Mouse (Mus musculus) hindbrain, embryonic 14.5 days (tissue): ENCODE measurements at regions not wholly inside any gene's neighbourhood (a gene's known extent, or its start where the extent isn't known, plus 50 kb on each side); places are given as distances from the start of the nearest gene placed in this dataset.
A peak's percentile ranks its signal among the peaks of the same experiment; 100 is the strongest.

ENCODE experiments used
- ATAC-seq: fragments of 200-750 bp; cut with Nextera tagmentation; 2 replicates; pipeline ENCODE4 v1.8.0; 2017; ENCODE audit warnings: moderate number of reproducible peaks, mild to moderate bottlenecking, moderate TSS enrichment, moderate library complexity; ENCODE audit not compliant: low FRiP score
- DNase-seq: peaks from one replicate; pipeline ENCODE4 v3.0.0-alpha.2; 2015; ENCODE audit warnings: low spot score
- H3K27ac ChIP-seq: fragments of 300-500 bp; sonication (generic); 2 replicates; pipeline ENCODE4 v1.5.1; 2014; ENCODE audit warnings: mild to moderate bottlenecking, moderate library complexity
- H3K27me3 ChIP-seq: fragments of 300-500 bp; sonication (generic); 2 replicates; pipeline ENCODE4 v1.6.1; 2014; ENCODE audit warnings: mild to moderate bottlenecking, low read length, mixed read lengths; ENCODE audit not compliant: control insufficient read depth, insufficient read depth
- H3K36me3 ChIP-seq: fragments of 300-500 bp; sonication (generic); replicated peaks from 2 replicates; pipeline ENCODE4 v1.6.1; 2014; ENCODE audit not compliant: control insufficient read depth, insufficient read depth
- H3K4me1 ChIP-seq: fragments of 300-500 bp; sonication (generic); replicated peaks from 2 replicates; pipeline ENCODE4 v1.6.1; 2014; ENCODE audit warnings: antibody characterized with exemption, low read length, mixed read lengths; ENCODE audit not compliant: control insufficient read depth, insufficient read depth
- H3K4me2 ChIP-seq: fragments of 300-500 bp; sonication (generic); replicated peaks from 2 replicates; pipeline ENCODE4 v1.6.1; 2014; ENCODE audit warnings: mild to moderate bottlenecking, moderate library complexity
- H3K4me3 ChIP-seq: fragments of 300-500 bp; sonication (generic); replicated peaks from 2 replicates; pipeline ENCODE4 v1.5.1; 2014; ENCODE audit warnings: mild to moderate bottlenecking, low read length
- H3K9ac ChIP-seq: fragments of 300-500 bp; sonication (generic); 2 replicates; pipeline ENCODE4 v1.6.1; 2014
- H3K9me3 ChIP-seq: fragments of 300-500 bp; sonication (generic); 2 replicates; pipeline ENCODE4 v1.6.1; 2016; ENCODE audit warnings: low read length; ENCODE audit not compliant: control insufficient read depth
- WGBS: fragments of 180-500 bp; shearing (Covaris S2); extraction: QIAGEN DNeasy Blood & Tissue Kit; methylation state at CpG from one replicate; pipeline ENCODE4 v1.1.7; 2014; 5-methylcytosine and 5-hydroxymethylcytosine counted together

GRCm38 (mm10) chr13:97581380-97581779, 179.1 kb downstream of the Gm10260 start:
- DNase-seq = no peak
- Histone ChIP-seq H3K4me2 (no peak overlapping the region), H3K9ac (no peak overlapping the region), H3K36me3 (no peaks in the 10 kb centered on the region), H3K4me3 (no peak overlapping the region), H3K9me3 (no peaks in the 10 kb centered on the region), H3K4me1 (peaks cover 8% of the 10 kb centered on the region; the same call in 1 of the 2 replicates), H3K27ac (no peak overlapping the region), H3K27me3 (no peaks in the 10 kb centered on the region)
- ATAC-seq = no peak
- WGBS = 93% methylated on average over 4 of the region's 4 CpGs

DNA sequence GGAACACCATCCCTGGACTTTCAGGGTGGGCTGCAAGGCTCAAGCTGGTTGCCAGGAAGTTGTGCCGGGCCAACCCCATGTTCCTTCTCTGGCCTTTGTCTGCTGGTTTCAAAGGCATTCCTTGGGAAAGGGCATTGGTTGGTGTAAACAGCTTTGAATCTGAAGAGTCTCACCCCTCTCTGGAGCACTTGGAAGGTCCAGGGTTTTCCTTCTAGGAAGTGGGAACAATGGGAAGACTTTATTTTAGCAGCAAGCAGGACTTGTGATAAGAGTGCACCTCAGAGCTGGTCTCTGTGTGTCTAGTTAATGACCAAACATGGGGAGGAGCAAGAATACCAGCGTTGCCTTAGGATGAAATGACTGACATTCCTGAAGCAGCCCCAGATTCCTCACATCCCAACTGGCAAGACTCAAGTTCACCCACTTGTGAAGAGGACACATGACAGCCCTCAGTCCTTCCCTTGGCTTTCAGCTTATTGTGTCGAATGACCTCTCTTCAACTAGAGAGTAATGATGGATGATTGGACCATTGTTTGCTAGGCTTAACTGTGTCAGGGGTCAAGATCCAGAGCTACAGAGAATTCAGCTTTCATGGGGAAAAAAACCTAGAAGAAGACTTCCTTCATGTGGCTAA, 180.1 kb downstream of the Gm10260 start:
- ATAC-seq (no peak), DNase-seq (no peak)
- no peaks in the 10 kb centered on the region for H3K36me3 ChIP-seq
- no peak overlapping the region for H3K4me2 ChIP-seq
- H3K27ac ChIP-seq = no peak overlapping the region
- H3K9me3 ChIP-seq = no peaks in the 10 kb centered on the region
- H3K4me1 ChIP-seq = peaks cover 9% of the 10 kb centered on the region; the same call in 1 of the 2 replicates
- H3K27me3 ChIP-seq = no peaks in the 10 kb centered on the region
- no peak overlapping the region for H3K4me3 ChIP-seq
- no peak overlapping the region for H3K9ac ChIP-seq
- 13% methylated on average over 3 of the region's 3 CpGs for WGBS

- DNase-seq (no peak), ATAC-seq (no peak)
- no peaks in the 10 kb centered on the region for H3K36me3 ChIP-seq
- H3K4me3 ChIP-seq = no peak overlapping the region
- no peak overlapping the region for H3K4me2 ChIP-seq
- H3K4me1 ChIP-seq = peaks cover 9% of the 10 kb centered on the region; the same call in 1 of the 2 replicates
- no peak overlapping the region for H3K9ac ChIP-seq
- 80% methylated on average over 5 of the region's 5 CpGs for WGBS
- H3K27me3 ChIP-seq = no peaks in the 10 kb centered on the region
- no peak overlapping the region for H3K27ac ChIP-seq
- no peaks in the 10 kb centered on the region for H3K9me3 ChIP-seq
Observed at GRCm38 (mm10) chr13:97578595-97578994, 181.8 kb downstream of the Gm10260 start.

GRCm38 (mm10) chr13:97577081-97577785, 183.2 kb downstream of the Gm10260 start:
- ATAC-seq (no peak), DNase-seq (peak; percentile 28)
- H3K9ac ChIP-seq = no peak overlapping the region
- no peaks in the 10 kb centered on the region for H3K27me3 ChIP-seq
- no peaks in the 10 kb centered on the region for H3K9me3 ChIP-seq
- H3K4me2 ChIP-seq = no peak overlapping the region
- WGBS = 44% methylated on average over 9 of the region's 9 CpGs
- H3K4me3 ChIP-seq = no peak overlapping the region
- H3K27ac ChIP-seq = peak overlapping the region; percentile 4; the same call in 1 of the 2 replicates
- peaks cover 9% of the 10 kb centered on the region; the same call in 1 of the 2 replicates for H3K4me1 ChIP-seq
- H3K36me3 ChIP-seq = no peaks in the 10 kb centered on the region

DNA sequence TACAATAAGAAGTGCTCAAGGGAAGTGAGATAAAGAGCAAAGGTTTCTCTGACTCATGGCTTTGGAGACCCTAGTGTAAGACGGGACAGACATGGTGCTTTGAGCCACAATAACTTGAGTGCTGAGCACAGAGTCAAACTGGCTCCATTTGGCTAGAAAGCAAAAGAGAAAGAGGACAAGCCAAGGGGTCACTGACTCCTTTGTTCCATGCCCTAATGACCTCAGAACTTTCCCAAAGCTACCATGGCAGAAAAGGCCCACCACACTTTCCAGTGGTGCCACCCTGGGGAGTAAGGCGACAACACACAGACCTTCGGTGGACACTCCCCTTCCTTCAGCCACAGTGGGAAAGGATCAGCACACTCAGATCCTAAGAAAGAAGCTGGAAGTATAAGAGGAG, 186.8 kb downstream of the Gm10260 start:
- no peak overlapping the region for H3K4me2 ChIP-seq
- no peaks in the 10 kb centered on the region for H3K36me3 ChIP-seq
- DNase-seq = no peak
- no peak overlapping the region for H3K27ac ChIP-seq
- no peak overlapping the region for H3K4me3 ChIP-seq
- H3K9me3 ChIP-seq = no peaks in the 10 kb centered on the region
- H3K9ac ChIP-seq = no peak overlapping the region
- H3K27me3 ChIP-seq = no peaks in the 10 kb centered on the region
- 14% methylated on average over 3 of the region's 3 CpGs for WGBS
- peaks cover 9% of the 10 kb centered on the region; the same call in 1 of the 2 replicates for H3K4me1 ChIP-seq
- no peak for ATAC-seq

- ATAC-seq (no peak), DNase-seq (no peak)
- no peak overlapping the region for H3K27ac ChIP-seq
- no peak overlapping the region for H3K4me2 ChIP-seq
- H3K4me1 ChIP-seq = peaks cover 9% of the 10 kb centered on the region; the same call in 1 of the 2 replicates
- 58% methylated on average over 3 of the region's 3 CpGs for WGBS
- no peak overlapping the region for H3K4me3 ChIP-seq
- H3K27me3 ChIP-seq = no peaks in the 10 kb centered on the region
- no peak overlapping the region for H3K9ac ChIP-seq
- no peaks in the 10 kb centered on the region for H3K9me3 ChIP-seq
- no peaks in the 10 kb centered on the region for H3K36me3 ChIP-seq
Observed at GRCm38 (mm10) chr13:97572352-97572751, 188.1 kb downstream of the Gm10260 start.

DNA sequence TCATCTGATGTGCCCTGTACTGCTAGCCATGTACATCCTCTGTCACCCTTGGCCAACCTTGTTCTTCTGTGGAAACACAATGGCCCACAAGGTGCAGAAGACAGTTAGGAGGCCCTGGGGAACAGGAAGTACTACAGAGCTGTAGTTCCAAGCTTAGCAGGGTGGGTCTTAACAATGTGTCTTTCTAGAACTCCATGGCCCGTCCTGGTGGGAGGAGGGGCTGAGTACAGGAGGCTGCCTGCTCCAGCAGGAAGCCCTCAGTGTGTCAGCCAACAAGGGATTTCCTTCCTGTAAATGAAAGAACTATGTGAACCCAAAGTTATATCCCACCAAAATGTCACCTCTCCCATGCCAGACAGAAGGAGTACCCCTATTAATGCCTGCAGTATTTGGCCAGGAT, 190.4 kb downstream of the Gm10260 start:
- 46% methylated on average over 1 of the region's 1 CpGs for WGBS
- H3K27ac ChIP-seq = no peak overlapping the region
- no peaks in the 10 kb centered on the region for H3K36me3 ChIP-seq
- no peak overlapping the region for H3K4me2 ChIP-seq
- no peaks in the 10 kb centered on the region for H3K27me3 ChIP-seq
- H3K9me3 ChIP-seq = no peaks in the 10 kb centered on the region
- DNase-seq (no peak), ATAC-seq (no peak)
- H3K4me1 ChIP-seq = no peaks in the 10 kb centered on the region
- H3K9ac ChIP-seq = no peak overlapping the region
- no peak overlapping the region for H3K4me3 ChIP-seq

GRCm38 (mm10) chr13:97567632-97568031, 192.8 kb downstream of the Gm10260 start:
- no peak overlapping the region for H3K27ac ChIP-seq
- H3K4me1 ChIP-seq = no peaks in the 10 kb centered on the region
- WGBS = 88% methylated on average over 3 of the region's 3 CpGs
- H3K9me3 ChIP-seq = no peaks in the 10 kb centered on the region
- no peak overlapping the region for H3K4me2 ChIP-seq
- no peaks in the 10 kb centered on the region for H3K27me3 ChIP-seq
- no peaks in the 10 kb centered on the region for H3K36me3 ChIP-seq
- DNase-seq (no peak), ATAC-seq (no peak)
- H3K9ac ChIP-seq = no peak overlapping the region
- H3K4me3 ChIP-seq = no peak overlapping the region

GRCm38 (mm10) chr13:97566071-97566470, 194.4 kb downstream of the Gm10260 start:
- Histone ChIP-seq H3K27ac (no peak overlapping the region), H3K4me3 (no peak overlapping the region), H3K4me1 (no peaks in the 10 kb centered on the region), H3K9ac (no peak overlapping the region), H3K9me3 (no peaks in the 10 kb centered on the region), H3K27me3 (no peaks in the 10 kb centered on the region), H3K36me3 (no peaks in the 10 kb centered on the region), H3K4me2 (no peak overlapping the region)
- WGBS = 32% methylated on average over 7 of the region's 7 CpGs
- DNase-seq (no peak), ATAC-seq (no peak)
